Mouse (Mus musculus) spleen, adult 18-20 months (tissue): ENCODE measurements around the gene Mtif2.
A peak's percentile ranks its signal among the peaks of the same experiment; 100 is the strongest.

Experiments
- DNase-seq, 2 experiments: peaks; one replicate each; pipeline ENCODE4 v3.0.0; 2022; ENCODE audit warnings: mixed read lengths in 2 of 2

Gene Mtif2

GRCm38 (mm10) chr11:29560452-29560851 lies 34.2 kb downstream of the Mtif2 start:
- DNase-seq = no peak

DNA sequence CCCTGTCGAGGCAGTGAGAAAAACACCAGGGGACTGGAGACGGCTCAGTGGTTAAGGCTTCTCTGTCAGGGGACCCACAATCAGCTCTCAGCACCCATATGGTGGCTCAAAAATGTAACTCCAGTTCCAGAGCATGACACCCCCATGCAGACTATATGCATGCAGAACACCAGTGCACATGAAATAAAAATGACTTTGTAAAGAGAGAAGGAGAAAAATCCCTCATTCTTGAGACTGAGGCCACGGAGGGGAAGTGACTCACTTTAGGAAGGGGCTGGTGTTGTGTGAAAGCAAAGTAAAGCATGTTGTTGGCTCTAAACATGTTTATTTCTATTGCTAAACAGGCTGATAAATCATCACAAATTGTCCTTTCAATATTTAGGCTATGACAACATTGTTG lies 34.8 kb downstream of the Mtif2 start:
- no peak for DNase-seq

- no peak for DNase-seq
Observed at GRCm38 (mm10) chr11:29563406-29563805, 37.2 kb downstream of the Mtif2 start.

DNA sequence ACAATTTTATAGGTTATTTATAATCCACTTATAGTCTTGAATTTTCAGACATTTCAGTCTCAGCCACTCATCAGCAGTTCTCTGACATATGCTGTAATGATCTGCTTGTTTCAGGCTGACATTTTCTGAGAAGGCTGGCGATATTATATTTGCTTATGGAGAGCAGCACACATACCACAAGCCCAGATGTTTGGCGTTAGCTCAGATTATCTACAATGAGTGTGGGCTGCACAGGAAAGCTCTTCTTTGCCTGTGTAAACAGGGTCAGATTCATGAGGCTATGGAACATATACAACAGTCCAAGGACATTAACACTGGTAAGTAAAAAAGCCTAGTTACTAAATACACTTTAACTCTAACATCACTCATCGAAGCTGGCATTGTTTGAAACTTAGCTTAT lies 45.3 kb downstream of the Mtif2 start:
- no peak for DNase-seq

GRCm38 (mm10) chr11:29572656-29573055 lies 46.4 kb downstream of the Mtif2 start:
- DNase-seq = no peak

- peak in 1 of 2 experiments; percentile 11 for DNase-seq
Observed at GRCm38 (mm10) chr11:29579610-29580009, 53.4 kb downstream of the Mtif2 start.
